Mouse (Mus musculus) testis, postnatal 14 days (tissue): ENCODE measurements around the gene Spag5.
A peak's percentile ranks its signal among the peaks of the same experiment; 100 is the strongest.
"Not testable (repeated sequence)": the region's sequence is repeated elsewhere in the genome, so short reads cannot be mapped to it uniquely, and the experiment has no call there.

Source experiments
- DNase-seq: peaks from one replicate; pipeline ENCODE4 v3.0.0; 2021; ENCODE audit warnings: low spot score

Spag5 gene

DNA sequence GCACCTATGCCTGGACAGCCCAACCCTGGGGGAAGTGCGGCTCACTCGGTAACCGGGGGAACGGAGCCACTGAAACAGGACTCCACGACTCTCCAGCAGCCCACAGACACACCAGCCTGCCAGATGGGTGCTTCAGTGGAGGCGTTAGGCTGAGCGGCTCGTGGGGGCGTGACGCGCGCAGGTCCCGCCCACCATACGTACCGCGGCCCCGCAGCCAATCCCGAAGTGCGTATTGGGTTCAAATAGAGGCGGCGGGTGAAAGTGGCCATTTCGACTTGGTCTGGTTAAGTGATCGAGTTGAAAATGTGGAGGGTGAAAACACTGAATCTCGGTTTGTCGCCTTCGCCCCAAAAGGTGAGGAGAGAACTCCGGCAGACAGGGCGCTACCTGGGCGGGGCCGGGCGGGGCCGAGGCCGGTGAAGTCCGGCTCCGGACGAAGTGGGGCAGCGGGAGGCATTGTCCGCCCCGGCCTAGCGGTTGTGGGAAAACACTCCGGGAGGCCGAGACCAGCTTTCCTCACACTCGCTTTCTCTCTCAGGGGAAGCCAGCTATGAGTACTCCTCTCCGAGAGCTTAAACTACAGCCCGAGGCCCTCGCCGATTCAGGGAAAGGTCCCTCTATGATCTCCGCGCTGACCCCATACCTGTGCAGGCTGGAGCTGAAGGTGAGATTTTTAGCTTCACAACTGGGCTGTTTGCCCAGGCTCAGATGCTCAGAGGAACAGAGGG lies at the start of gene Spag5:
TSS of gene Spag5 (plus strand) at position 173 of the 728 bp plus-strand sequence.
- DNase-seq, result peak; percentile 91

DNA sequence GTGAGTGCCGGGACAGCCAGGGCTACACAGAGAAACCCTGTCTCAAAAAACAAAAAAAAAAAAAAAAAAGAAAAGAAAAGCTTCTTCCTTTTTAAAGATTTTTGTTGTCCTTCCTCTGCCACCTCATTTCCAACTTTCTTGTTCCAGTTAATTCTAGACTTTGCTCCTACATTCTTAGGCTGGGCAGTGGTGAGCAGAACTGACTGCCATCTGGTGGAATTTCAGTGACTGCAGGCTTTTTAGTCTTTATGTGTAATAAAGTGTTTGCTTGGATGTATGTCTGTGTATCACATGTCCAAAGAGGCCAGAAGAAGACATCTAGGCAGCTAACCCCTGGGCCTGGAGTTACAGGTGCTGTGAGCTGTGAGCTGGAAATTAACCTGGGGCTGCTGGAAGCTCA lies 44.7 kb upstream of the Spag5 start:
- no peak for DNase-seq

DNA sequence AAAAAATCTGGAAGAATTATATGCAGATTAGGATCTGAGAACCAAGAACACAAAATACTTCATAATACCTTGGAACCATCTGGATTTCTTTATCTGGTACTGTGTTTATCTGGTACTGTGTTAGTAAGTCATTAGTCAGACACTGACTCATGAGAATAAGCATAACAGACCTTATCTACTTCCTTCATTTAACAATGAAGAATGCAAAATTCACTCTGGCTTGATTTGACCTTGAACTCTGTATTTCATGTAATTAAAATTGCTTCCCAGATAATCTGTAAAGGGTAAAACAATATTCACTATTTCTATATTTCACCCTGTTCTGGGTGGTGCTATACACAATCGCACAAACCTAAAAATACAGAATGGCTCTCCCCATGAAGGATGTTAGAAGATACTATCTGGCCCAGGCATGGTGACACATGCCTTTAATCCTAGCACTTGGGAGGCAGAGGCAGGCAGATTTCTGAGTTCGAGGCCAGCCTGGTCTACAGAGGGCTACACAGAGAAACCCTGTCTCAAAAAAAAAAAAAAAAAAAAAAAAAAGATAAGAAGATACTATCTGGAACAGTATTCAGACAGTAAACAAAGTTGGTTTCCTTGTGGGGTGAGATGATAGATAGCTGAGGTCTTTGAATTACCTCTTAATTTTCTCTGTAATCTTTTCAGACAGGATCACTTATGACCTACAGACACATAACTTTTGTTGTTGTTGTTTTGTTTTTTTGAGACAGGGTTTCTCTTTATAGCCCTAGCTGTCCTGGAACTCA lies 40.7 kb upstream of the Spag5 start:
- DNase-seq, result no peak

DNA sequence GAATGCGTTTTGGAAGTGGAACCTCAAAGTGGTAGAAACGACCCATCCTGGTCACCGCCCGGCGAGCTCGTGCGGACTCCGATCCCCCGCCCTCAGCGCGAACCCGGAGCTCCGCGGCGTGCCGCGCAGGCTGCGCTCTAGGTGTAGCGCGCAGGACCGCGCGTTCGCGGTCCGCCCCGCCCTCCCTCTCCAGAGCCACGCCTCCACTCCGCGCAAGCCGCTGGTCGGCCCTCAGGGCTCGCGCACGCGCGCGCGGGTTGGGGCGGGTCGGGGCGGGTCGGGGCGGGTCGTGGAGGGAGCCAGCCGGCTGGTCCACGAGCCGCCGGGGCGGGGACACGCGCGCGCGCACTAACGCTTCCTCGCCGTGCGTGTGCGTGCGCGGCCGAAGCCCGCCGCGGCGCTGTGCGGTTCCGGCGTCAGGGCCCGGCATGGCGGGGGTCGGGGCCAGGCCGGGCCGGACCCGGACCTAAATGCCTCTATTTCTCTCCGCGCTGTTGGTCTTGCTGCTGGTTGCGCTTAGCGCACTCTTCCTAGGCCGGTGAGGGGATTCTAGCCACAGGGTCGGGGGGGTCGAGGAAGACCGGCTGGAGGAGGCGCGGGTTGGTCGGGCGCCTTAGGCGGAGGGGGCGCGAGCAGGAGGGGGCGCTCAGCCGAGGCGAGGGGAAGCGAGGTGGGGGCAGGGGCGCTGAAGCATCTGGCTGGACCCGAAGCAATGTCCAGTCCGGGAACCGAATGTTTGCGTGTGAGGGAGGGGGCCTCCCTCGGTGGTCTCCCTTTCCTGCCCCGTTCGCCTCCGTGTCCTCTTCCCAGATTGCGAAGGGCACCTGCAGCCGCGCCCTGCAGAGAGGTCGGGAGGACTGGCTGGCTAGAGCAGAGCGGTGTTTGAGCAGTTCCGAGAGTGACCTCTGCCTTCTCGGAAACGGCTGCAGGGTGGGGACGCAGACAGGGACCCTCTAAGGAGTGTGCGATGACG lies 39.7 kb upstream of the Spag5 start, which contains the start of gene 2610507B11Rik:
TSS of gene 2610507B11Rik (plus strand) at position 373 of the 973 bp plus-strand sequence.
- DNase-seq, result peak; percentile 94

DNA sequence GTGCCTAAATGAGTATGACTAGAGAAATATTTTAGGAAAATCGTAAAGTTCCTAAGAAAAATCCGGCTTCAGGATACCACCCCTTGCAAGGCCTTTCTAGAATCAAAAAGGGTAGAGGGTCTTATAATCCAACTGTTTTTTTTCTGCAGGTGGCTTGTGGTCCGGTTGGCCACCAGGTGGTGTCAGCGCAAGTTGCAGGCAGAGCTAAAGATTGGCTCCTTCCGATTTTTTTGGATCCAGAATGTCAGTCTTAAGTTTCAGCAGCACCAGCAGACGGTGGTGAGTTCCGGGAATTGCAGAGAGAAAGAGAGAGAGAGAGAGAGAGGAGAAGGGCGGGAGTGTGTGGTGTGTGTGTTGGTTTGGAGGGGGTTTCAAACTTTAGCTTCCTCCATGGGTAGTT lies 38.8 kb upstream of the Spag5 start:
- no peak for DNase-seq

- DNase-seq, result no peak
Measured at GRCm38 (mm10) chr11:78265571-78265970, 35.8 kb upstream of the Spag5 start.

DNA sequence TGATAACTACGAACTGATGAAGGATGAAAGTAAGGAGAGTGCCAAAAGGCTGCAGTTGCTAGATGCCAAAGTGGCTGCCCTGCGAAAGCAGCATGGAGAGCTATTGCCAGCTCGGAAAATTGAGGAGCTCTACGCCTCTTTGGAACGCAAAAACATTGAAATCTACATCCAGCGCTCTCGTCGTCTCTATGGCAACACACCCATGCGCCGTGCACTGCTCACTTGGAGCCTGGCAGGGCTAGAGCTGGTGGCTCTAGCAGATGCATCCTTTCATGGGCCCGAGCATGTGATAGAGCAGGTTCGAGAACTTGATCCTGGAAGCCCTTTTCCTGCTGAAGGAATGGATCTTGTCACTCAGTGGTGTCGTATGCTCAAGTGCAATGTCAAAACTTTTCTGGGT lies 29.3 kb upstream of the Spag5 start:
- DNase-seq, result no peak

DNA sequence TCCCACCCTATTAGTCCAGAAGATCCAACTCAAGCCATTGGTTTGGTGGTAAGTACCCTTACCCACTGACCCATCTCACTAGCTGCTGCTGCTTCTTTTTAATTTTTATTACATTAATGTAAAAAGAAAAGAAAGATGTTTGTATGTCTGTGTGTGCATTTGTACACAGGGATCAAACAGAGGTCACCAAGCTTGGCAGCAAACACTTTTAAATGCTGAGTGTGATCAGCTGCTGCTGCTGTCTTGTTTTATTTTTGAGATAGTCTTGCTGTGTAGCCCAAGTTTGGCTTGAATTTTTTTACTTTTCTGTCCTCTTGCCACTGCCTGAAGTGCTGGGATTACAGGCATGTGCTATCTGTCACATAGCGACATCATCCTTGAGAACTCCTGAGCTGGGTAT lies 25.7 kb upstream of the Spag5 start:
- no peak for DNase-seq

DNA sequence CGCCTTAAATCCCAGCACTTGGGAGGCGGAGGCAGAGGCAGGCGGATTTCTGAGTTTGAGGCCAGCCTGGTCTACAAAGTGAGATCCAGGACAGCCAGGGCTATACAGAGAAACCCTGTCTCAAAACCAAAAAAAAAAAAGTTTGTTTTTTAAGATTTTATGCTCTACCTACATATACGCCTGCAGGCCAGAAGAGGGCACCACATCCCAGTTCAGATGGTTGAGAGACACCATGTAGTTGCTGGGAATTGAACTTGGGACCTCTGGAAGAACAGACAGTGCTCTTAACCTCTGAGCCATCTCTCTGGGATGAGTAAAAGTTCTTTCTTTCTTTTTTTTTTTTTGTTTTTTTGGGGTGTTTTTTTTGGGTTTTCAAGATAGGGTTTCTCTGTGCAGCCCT lies 25.2 kb upstream of the Spag5 start:
- not testable (repeated sequence) for DNase-seq

GRCm38 (mm10) chr11:78278853-78279252 lies 22.5 kb upstream of the Spag5 start:
- DNase-seq, result no peak

GRCm38 (mm10) chr11:78279586-78279985 lies 21.7 kb upstream of the Spag5 start:
- DNase-seq, result no peak

GRCm38 (mm10) chr11:78289146-78289763 lies 12.1 kb upstream of the Spag5 start:
- no peak for DNase-seq

- DNase-seq, result no peak
Measured at GRCm38 (mm10) chr11:78290654-78291053, 10.7 kb upstream of the Spag5 start, which contains the start of gene BC030499. TSS of gene BC030499 (plus strand) at chr11:78290841.

DNA sequence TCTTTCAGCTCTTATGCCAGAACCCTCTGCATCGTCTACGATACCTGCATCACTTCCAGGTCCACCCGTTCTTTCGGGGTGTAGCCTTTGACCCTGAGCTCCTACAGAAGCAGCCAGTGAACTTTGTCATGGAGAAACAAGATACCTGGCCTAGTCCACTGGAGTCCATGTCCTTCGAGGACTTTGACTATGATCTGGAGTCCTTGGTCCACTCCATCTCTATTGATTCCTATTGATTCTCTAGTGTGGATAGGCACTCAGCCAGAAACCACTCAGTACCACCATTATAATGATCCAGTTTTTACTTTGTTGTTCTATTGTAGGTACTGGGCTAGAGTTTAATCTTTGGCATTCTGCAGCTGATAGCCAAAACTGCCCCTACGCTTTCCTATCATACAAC lies 6.7 kb upstream of the Spag5 start:
- DNase-seq, result no peak

DNA sequence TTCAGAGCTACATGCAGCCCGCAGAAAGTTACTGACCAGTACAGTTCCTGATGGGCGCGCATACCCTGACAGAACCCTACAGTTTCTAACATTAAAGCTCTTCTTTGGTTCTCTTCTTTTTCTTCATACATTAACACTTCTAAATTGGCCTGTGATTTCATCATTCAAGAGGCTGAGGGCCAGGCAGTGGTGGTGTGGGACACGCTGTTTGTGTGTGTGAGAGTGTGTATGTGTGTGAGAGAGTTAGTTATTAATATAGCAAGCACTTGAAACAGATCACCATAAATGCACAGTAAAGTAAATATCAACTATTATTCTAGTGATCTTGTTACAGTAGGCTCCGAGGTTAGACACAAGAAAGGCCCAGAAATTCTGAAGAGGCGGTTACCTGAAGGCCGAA lies 412 bp upstream of the Spag5 start:
- no peak for DNase-seq

- DNase-seq, result no peak
Measured at GRCm38 (mm10) chr11:78305272-78305671, 3.9 kb downstream of the Spag5 start.

- DNase-seq, result no peak
Measured at GRCm38 (mm10) chr11:78310861-78311511, 9.7 kb downstream of the Spag5 start.

DNA sequence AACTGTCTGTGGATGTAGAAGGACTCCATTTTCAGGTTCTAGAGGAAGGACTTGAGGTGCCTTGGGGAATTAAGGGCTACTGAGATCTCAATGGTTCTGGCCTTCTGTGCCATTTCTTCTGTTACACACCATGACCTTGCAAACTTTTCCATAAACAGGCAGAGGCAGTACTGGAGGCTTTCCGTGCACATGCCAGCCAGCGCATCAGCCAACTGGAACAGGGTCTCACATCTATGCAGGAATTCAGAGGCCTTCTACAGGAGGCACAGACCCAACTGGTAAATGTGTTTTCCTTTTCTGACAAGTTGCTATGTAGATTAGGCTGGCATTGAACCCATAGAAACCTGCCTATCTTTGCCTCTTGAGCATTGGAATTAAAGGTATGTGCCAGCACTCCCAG lies 12.3 kb downstream of the Spag5 start:
- no peak for DNase-seq

GRCm38 (mm10) chr11:78318411-78318810 lies 17.1 kb downstream of the Spag5 start:
- DNase-seq, result no peak

DNA sequence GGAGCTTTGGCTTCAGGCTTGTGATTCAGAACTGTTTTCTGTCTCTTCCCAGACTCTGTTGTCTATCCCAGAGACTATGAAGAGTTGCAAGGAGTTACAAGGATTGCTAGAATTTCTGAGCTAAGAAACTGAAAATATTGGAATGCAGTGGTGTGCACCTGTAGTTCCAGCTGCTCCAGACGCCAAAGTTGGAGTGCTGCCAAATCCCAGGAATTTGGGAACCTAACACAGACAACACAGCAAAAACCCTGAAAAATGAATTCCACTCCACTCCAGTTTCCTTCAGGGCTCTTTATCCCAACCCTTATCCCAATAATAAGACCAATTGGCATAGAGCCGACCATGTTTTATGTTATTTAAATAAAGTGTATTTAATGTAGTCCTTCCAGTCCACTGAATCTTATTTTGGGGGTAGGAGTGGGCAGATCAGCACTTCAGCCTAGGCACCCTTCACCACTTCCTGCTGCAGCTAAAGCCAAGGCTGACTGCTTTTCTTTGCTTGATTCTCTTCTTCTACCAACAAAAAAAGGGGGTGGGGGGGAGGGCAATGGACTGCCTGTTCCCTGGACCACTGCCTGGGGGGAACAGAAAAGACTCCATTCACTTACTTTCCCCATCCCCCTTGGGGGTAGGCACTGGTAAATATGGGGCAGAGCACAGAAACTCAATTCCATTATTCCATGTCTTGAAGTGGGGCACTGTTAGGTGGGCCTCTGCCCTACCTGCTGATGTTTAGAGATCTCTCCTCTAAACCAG lies 20.9 kb downstream of the Spag5 start:
- no peak for DNase-seq
